Mouse (Mus musculus) neural tube, embryonic 14.5 days (tissue): ENCODE measurements around the gene Hist1h2ak. TPM values are rescaled to one million over a fixed set of nuclear protein-coding genes. Genes with fewer than 3 reads are reported as not detected.
"Not testable (repeated sequence)": the region's sequence is repeated elsewhere in the genome, so short reads cannot be mapped to it uniquely, and the experiment has no call there.

Experiments used
- ATAC-seq: fragments of 200-750 bp; cut with Nextera tagmentation; 2 replicates; pipeline ENCODE4 v1.8.0; 2017; ENCODE audit warnings: low read depth, mild to moderate bottlenecking, moderate TSS enrichment, moderate library complexity
- H3K27ac ChIP-seq: fragments of 300-500 bp; sonication (generic); 2 replicates; pipeline ENCODE4 v1.5.1; 2014; ENCODE audit warnings: low read depth, mild to moderate bottlenecking, control low read depth, low read length, moderate library complexity, mixed read lengths
- H3K27me3 ChIP-seq: fragments of 300-500 bp; sonication (generic); 2 replicates; pipeline ENCODE4 v1.6.1; 2014; ENCODE audit warnings: low read length; ENCODE audit not compliant: control insufficient read depth, insufficient read depth
- H3K36me3 ChIP-seq: fragments of 300-500 bp; sonication (generic); 2 replicates; pipeline ENCODE4 v1.6.1; 2014; ENCODE audit warnings: low read length, mixed read lengths; ENCODE audit not compliant: control insufficient read depth, insufficient read depth
- H3K4me1 ChIP-seq: fragments of 300-500 bp; sonication (generic); 2 replicates; pipeline ENCODE4 v1.6.1; 2014; ENCODE audit warnings: low read length; ENCODE audit not compliant: control insufficient read depth, insufficient read depth
- H3K4me2 ChIP-seq: fragments of 300-500 bp; sonication (generic); 2 replicates; pipeline ENCODE4 v1.6.1; 2014; ENCODE audit warnings: mild to moderate bottlenecking, low read depth, low read length, control low read depth
- H3K4me3 ChIP-seq: fragments of 300-500 bp; sonication (generic); 2 replicates; pipeline ENCODE4 v1.5.1; 2014; ENCODE audit warnings: low read depth, low read length, control low read depth, mixed read lengths
- H3K9ac ChIP-seq: fragments of 300-500 bp; sonication (generic); replicated peaks from 2 replicates; pipeline ENCODE4 v1.6.1; 2014; ENCODE audit warnings: low read depth, mild to moderate bottlenecking, control low read depth, low read length, mixed read lengths
- H3K9me3 ChIP-seq: fragments of 300-500 bp; sonication (generic); 2 replicates; pipeline ENCODE4 v1.6.1; 2016; ENCODE audit warnings: low read length; ENCODE audit not compliant: control insufficient read depth
- WGBS: fragments of 180-500 bp; shearing (Covaris S2); extraction: QIAGEN DNeasy Blood & Tissue Kit; methylation state at CpG from one replicate; pipeline ENCODE4 v1.1.7; 2014; 5-methylcytosine and 5-hydroxymethylcytosine counted together
- polyA plus RNA-seq: library from polyadenylated mRNA; unstranded; fragments of >200 nt; fragmentation: Nextera tagmentation; extraction: Ambion mirVana; gene quantifications from 2 replicates; pipeline ENCODE4 v1.2.1, GENCODE M21; 2014

Gene Hist1h2ak
- polyA plus RNA-seq, 1 experiment from 2014 or later = 1.4 TPM

DNA sequence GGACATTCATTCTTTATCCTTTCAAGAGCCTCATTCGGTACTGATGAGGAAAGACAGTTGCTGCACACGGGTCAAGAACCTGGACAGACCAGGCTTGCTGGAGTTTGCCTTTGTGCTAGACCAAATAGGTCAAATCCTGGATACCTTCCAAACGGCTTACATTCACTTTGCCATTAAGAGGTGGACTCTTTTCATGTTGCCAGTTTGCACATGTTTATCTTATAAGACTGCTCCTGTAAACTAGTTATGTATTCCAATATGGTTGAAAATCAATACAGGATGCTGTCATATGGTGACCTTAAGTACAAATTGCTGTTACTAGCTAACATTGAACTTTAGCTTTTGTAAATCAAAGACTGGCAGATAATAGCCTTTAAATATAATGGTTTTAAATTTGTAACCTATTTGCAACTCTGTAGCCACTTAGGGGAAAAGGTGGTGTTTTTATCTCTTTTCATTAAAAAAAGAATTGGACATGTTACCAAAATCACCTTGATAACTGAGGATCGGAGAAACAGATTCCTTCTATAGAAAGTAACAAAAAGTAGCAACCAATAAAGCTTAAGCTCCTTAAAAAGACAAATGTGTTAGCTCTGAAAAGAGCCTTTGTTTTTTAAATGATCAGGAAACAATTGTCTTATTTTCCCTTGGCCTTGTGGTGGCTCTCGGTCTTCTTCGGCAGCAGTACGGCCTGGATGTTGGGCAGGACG, 32.7 kb upstream of the Hist1h2ak start:
- 3% methylated on average over 8 of the region's 8 CpGs for WGBS
- H3K9ac ChIP-seq = no peak overlapping the region
- H3K9me3 ChIP-seq = no peaks in the 10 kb centered on the region
- H3K36me3 ChIP-seq = no peaks in the 10 kb centered on the region
- peaks cover 23% of the 10 kb centered on the region for H3K4me1 ChIP-seq
- peak overlapping the region; percentile 56 for H3K4me2 ChIP-seq
- no peaks in the 10 kb centered on the region for H3K27me3 ChIP-seq
- H3K4me3 ChIP-seq = peak overlapping the region; percentile 29
- no peak for ATAC-seq
- no peak overlapping the region for H3K27ac ChIP-seq

DNA sequence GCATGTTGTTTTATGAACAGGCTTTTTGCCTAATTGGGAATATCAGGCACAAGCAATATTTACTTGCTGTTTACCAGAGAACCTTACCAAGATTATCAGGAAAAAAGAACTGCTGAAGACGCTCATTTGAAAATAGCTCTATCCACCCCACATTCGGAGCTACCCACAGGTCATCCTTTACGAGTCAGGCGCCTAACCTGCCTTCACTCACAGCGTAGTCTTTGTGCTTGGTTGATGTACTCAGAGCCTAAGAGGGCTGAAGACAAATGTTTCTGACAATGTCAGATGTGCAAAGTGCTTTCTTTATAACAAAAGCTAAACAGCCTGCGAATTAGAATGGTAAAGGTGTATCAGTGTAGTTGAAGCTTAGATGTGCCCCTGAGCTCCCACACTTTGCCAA, 30.7 kb upstream of the Hist1h2ak start:
- peaks cover 31% of the 10 kb centered on the region for H3K4me1 ChIP-seq
- no peaks in the 10 kb centered on the region for H3K9me3 ChIP-seq
- 12% methylated on average over 6 of the region's 6 CpGs for WGBS
- no peak overlapping the region for H3K4me2 ChIP-seq
- no peak overlapping the region for H3K27ac ChIP-seq
- no peak overlapping the region for H3K9ac ChIP-seq
- ATAC-seq = no peak
- no peak overlapping the region for H3K4me3 ChIP-seq
- H3K27me3 ChIP-seq = no peaks in the 10 kb centered on the region
- H3K36me3 ChIP-seq = no peaks in the 10 kb centered on the region

DNA sequence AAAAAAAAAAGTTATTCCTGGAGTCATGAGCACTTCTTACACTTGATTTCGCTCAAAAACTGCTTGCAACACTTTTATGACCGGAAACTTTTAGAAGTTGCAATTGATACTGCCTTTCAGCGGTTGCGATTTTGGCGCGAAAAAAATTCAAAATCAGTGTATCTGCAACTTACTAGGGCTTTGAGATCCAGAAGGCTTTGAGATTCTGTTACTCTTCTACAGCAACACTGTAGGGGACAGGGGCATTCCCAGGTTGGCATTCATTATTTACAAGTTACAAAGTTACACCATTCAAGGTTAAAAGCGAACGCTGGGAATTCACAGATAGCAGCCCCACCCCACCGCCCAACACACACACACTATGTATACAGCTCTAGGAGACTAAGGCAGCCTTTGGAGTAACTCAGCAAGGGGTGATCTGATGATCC, 30.1 kb upstream of the Hist1h2ak start:
- 2% methylated on average over 9 of the region's 9 CpGs for WGBS
- peaks cover 31% of the 10 kb centered on the region for H3K4me1 ChIP-seq
- no peaks in the 10 kb centered on the region for H3K9me3 ChIP-seq
- H3K9ac ChIP-seq = no peak overlapping the region
- peak overlapping the region; percentile 36 for H3K4me3 ChIP-seq
- peak overlapping the region; percentile 22; the same call in 1 of the 2 replicates for H3K27ac ChIP-seq
- no peaks in the 10 kb centered on the region for H3K36me3 ChIP-seq
- H3K27me3 ChIP-seq = no peaks in the 10 kb centered on the region
- no peak for ATAC-seq
- peak overlapping the region; percentile 64 for H3K4me2 ChIP-seq

DNA sequence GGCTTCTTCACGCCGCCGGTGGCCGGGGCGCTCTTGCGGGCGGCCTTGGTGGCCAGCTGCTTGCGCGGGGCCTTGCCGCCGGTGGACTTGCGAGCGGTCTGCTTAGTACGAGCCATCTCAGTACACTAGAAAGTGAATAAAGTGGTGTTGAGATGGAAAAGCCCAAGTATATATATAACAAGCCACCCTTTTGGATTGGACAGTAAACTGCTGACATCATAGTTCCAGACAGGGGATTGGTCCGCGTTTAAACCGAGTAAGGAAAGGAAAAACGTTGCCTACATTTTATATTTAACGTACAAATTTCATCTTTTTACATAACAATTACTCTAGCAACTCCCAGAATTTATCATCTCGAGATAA, 29.6 kb upstream of the Hist1h2ak start, which contains the start of gene Hist1h3i:
TSS of gene Hist1h3i (minus strand) at position 116 of the 363 bp plus-strand sequence.
- Histone ChIP-seq H3K4me1 (peaks cover 28% of the 10 kb centered on the region), H3K4me2 (peak within 1 kb of the TSS; percentile 64), H3K27ac (peak within 1 kb of the TSS; percentile 55; the same call in 1 of the 2 replicates), H3K9ac (peak within 1 kb of the TSS; percentile 54; the same call in 1 of the 2 replicates), H3K36me3 (no peaks in the 10 kb centered on the region), H3K4me3 (peak within 1 kb of the TSS; percentile 36), H3K27me3 (no peaks in the 10 kb centered on the region), H3K9me3 (no peaks in the 10 kb centered on the region)
- ATAC-seq = peak; percentile 83
- WGBS = under 1% methylated on average over 13 of the region's 20 CpGs

DNA sequence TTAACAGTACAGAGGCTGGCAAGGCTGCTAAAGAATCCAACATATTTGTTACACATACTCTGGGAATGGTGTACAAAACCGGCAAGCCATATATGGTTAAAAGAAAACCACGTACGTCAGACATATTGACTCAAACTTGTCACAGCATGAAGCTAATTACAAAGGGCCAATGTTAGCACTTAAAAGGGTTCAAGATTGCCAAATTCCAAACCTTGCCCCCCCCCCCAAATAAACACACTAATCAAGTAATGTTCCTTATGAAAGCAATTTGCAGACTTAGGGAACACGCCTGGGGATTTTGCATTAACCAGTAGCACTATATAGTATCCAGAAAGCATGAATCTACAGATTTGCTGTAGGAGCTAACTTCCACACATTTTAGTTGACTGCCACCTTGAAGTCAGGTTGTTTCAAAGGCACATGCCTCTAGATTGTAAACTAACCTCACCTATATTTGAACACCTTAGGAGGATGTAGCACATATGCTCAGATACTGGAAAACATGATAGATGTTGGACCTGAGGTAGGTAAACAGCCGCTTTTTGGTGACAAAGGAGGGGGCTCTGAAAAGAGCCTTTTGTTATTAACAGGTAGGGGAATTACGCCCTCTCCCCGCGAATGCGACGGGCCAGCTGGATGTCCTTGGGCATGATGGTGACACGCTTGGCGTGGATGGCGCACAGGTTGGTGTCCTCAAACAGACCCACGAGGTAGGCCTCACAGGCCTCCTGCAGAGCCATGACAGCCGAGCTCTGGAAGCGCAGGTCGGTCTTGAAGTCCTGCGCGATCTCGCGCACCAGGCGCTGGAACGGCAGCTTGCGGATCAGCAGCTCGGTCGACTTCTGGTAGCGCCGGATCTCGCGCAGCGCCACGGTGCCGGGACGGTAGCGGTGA, 29.0 kb upstream of the Hist1h2ak start:
- H3K9ac ChIP-seq = peak overlapping the region; percentile 54; the same call in 1 of the 2 replicates
- ATAC-seq = peak; percentile 0; the same call in 1 of the 2 replicates
- peak overlapping the region; percentile 64 for H3K4me2 ChIP-seq
- 0 out of 2 replicates have a peak overlapping the region, but pooled peaks have one; percentile 55 for H3K27ac ChIP-seq
- H3K4me3 ChIP-seq = peak overlapping the region; percentile 36
- H3K27me3 ChIP-seq, H3K9me3 ChIP-seq, H3K36me3 ChIP-seq: not testable (repeated sequence)
- WGBS = under 1% methylated on average over 17 of the region's 35 CpGs
- H3K4me1 ChIP-seq = peaks cover 23% of the 10 kb centered on the region

DNA sequence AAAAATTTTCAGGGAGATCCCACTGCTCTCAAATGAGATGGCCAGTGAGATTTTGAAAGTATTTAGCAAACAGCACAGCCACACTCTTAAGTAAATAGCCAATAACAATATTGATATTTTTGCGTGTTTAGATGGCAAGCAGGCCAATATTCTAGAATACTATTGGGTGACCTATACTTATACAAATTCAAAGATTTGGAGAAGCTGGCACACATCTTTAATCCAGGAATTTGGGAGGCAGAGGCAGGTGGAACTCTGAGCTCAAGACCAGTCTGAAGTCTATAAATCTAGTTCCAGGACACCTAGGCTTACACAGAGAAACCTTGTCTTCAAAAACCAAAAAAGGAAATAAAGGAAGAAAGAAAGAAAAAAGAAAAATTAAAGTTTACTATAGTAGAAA, 28.0 kb upstream of the Hist1h2ak start:
- Histone ChIP-seq H3K4me3 (no peak overlapping the region), H3K4me2 (no peak overlapping the region), H3K27ac (no peak overlapping the region), H3K9me3 (no peaks in the 10 kb centered on the region), H3K4me1 (peaks cover 23% of the 10 kb centered on the region), H3K27me3 (no peaks in the 10 kb centered on the region), H3K36me3 (no peaks in the 10 kb centered on the region), H3K9ac (no peak overlapping the region)
- ATAC-seq = no peak
- 91% methylated on average over 1 of the region's 1 CpGs for whole genome bisulfite sequencing

DNA sequence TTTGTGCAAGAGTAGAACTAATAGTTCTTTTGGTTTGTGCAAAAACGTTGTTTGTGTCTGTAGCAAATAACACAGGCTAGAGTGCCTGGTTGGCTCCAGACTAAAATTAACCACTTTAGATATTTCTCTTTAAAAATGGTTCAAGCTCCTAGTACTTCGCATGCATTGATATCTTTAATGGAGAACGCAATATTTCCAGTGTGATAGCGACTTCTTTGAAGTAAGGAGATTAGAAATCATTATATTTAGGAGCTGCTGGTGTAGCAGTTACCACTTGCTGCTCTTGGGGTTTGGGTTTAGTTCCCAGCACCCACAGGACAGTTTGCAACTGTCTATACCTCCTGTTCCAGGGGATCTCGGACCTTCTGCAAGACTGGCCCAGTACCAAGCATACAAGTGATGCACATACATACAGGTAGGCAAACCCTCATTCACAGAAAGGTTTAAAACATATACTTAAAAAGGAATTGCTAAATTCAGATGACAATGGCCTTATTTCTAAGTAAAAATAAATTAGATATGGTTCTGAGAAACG, 27.5 kb upstream of the Hist1h2ak start:
- Histone ChIP-seq H3K27ac (no peak overlapping the region), H3K4me2 (no peak overlapping the region), H3K27me3 (no peaks in the 10 kb centered on the region), H3K4me3 (no peak overlapping the region), H3K4me1 (peaks cover 20% of the 10 kb centered on the region), H3K9ac (no peak overlapping the region), H3K36me3 (no peaks in the 10 kb centered on the region), H3K9me3 (no peaks in the 10 kb centered on the region)
- 47% methylated on average over 6 of the region's 6 CpGs for WGBS
- no peak for ATAC-seq

DNA sequence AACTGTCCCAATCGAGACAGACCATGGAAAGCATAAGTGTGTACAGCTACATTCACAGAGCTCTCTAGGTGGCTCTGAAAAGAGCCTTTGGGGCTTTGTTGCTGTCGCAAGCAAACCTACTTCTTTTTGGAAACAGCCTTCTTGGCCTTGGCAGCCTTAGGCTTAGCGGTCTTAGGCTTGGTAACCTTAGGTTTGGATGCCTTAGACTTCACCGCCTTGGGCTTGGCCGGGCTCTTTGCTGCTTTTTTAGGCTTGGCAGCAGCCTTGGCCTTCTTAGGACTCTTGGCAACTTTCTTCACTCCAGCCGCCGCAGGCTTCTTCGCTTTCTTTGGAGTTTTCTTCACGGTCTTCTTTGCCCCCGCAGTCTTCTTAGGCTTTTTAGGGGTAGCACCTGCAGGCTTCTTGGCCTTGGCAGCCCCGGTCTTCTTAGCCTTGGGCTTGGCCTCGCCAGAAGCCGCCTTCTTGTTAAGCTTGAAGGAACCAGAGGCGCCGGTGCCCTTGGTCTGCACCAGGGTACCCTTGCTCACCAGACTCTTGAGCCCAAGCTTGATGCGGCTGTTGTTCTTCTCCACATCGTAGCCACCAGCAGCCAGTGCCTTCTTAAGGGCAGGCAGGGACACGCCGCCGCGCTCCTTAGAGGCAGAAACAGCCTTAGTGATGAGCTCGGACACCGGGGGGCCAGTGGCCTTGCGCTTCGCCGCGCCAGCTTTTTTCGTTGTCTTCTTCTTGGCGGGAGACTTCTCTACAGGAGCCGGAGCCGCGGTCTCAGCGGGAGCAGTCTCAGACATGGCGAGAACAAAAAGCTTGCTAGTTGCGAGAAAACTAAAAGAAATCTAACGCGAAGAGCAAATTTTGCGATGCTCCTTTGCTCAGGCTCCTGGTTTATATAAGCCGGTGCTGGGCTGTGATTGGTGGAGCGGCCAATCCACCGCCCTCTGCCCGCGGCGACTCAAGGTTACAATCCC, 26.4 kb upstream of the Hist1h2ak start, which contains the start of gene Hist1h1b:
TSS of gene Hist1h1b (minus strand) at position 859 of the 965 bp plus-strand sequence.
- Histone ChIP-seq H3K4me2 (peak within 1 kb of the TSS; percentile 70), H3K27me3 (no peaks in the 10 kb centered on the region), H3K4me1 (peaks cover 19% of the 10 kb centered on the region), H3K9ac (peak within 1 kb of the TSS; percentile 39), H3K9me3 (no peaks in the 10 kb centered on the region), H3K36me3 (no peaks in the 10 kb centered on the region), H3K27ac (peak within 1 kb of the TSS; percentile 10; the same call in 1 of the 2 replicates), H3K4me3 (peak within 1 kb of the TSS; percentile 37)
- WGBS = under 1% methylated on average over 44 of the region's 44 CpGs
- ATAC-seq = no peak
